25 mouse cellular contexts compared by ENCODE assay signal in the genomic region with DNA sequence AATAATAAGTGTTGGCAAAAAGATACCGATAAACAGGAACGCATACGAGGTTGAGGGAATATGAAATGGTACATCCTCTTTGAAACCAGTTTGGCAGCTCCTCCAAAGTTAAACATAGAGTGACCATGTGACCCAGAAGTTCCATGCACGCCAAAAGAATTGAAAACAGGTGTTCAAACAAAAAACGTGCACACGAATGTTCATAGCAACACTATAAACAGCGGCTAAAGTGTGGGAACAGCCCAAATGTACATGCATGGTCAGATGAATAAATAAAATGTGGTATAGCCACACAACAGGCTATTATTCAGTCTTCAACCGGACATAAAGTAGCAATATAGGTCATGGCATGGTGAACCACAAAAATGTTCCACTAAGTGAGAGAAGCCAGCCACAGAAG.
A peak's percentile ranks its signal among the peaks of the same experiment; 100 is the strongest.
DNase-seq lines count a peak whose midpoint lies in the region; ATAC-seq and TF ChIP-seq lines count a peak whose summit lies in the region.
"Had no signal": no experiment of that assay in that cellular context is flagged by ENCODE, and none has a peak within 500 bp of the region (broad histone marks: within the 10 kb centered on the region; RNA-seq: fewer than 3 reads in every experiment).

No protein-coding gene starts in this region.

- no peak overlapping the region for H3K4me2 ChIP-seq in lung, embryonic 15.5 days
- peak overlapping the region; percentile 30; the same call in 1 of the 2 replicates for H3K4me2 ChIP-seq in CH12.LX (ENCODE audit: insufficient read depth, low read depth, poor library complexity, severe bottlenecking)
- H3K4me2 ChIP-seq in forebrain, embryonic 16.5 days (ENCODE audit: low read length) = no peak overlapping the region
- H3K4me2 ChIP-seq: forebrain, embryonic 15.5 days; heart, embryonic 13.5 days; hindbrain, embryonic 12.5 days; liver, embryonic 15.5 days had no signal

- dilution Hi-C loops in CH12.LX (cut with MboI; ENCODE audit: extremely low pct_ligation_motif_present, extremely low pct_unique_long_range_greater_than_20kb, low sequenced_read_pairs) = no loop called here

- no peak overlapping the region for H3K9ac ChIP-seq in lung, embryonic 15.5 days
- H3K9ac ChIP-seq in CH12.LX (ENCODE audit: insufficient read depth, low read depth) = no peak overlapping the region
- no peak overlapping the region for H3K9ac ChIP-seq in forebrain, embryonic 16.5 days (replicated peaks; ENCODE audit: low read depth, low read length)
- H3K9ac ChIP-seq: forebrain, embryonic 15.5 days; heart, embryonic 13.5 days; hindbrain, embryonic 12.5 days; liver, embryonic 15.5 days had no signal

- in situ Hi-C loops in CH12.LX (cut with MboI; ENCODE audit: low pct_ligation_motif_present, low pct_unique_long_range_greater_than_20kb, low sequenced_read_pairs) = no loop called here

- no peak for TF ChIP-seq POLR2A in CH12.LX (IDR thresholded peaks at IDR 0.05; ENCODE audit: low read depth, low read length)

- no peak for TF ChIP-seq RAD21 in CH12.LX (IDR thresholded peaks at IDR 0.05; ENCODE audit: low read depth, low read length)

- 60% methylated on average over 8 of the region's 8 CpGs for WGBS in lung, embryonic 15.5 days
- 89% methylated on average over 8 of the region's 8 CpGs for WGBS in forebrain, embryonic 16.5 days

- no peaks in the 10 kb centered on the region for H3K27me3 ChIP-seq in lung, embryonic 15.5 days
- H3K27me3 ChIP-seq in CH12.LX (replicated peaks) = no peaks in the 10 kb centered on the region
- H3K27me3 ChIP-seq in forebrain, embryonic 16.5 days (replicated peaks; ENCODE audit: control insufficient read depth, insufficient read depth, low read length) = no peaks in the 10 kb centered on the region
- H3K27me3 ChIP-seq: forebrain, embryonic 15.5 days; heart, embryonic 13.5 days; hindbrain, embryonic 12.5 days; liver, embryonic 15.5 days had no signal

- no peaks in the 10 kb centered on the region for H3K9me3 ChIP-seq in lung, embryonic 15.5 days
- H3K9me3 ChIP-seq in CH12.LX (replicated peaks; ENCODE audit: low read length) = no peaks in the 10 kb centered on the region
- no peaks in the 10 kb centered on the region for H3K9me3 ChIP-seq in forebrain, embryonic 16.5 days (ENCODE audit: control insufficient read depth, low read length)
- H3K9me3 ChIP-seq: forebrain, embryonic 15.5 days; heart, embryonic 13.5 days; hindbrain, embryonic 12.5 days; liver, embryonic 15.5 days; midbrain, embryonic 10.5 days had no signal

- no peak for ATAC-seq in lung, embryonic 15.5 days (ENCODE audit: borderline replicate concordance, extremely low read depth, low FRiP score, low TSS enrichment)
- no peak for ATAC-seq in forebrain, embryonic 16.5 days
- ATAC-seq: forebrain, embryonic 15.5 days; midbrain, embryonic 16.5 days had no signal

- no peak for TF ChIP-seq CTCF in CH12.LX (conservative IDR thresholded peaks at IDR 0.05 in 1 of 2, IDR thresholded peaks at IDR 0.05 in 1 of 2; ENCODE audit: low read depth in 2 of 2, low read length in 2 of 2)

- DNase-seq in lung, postnatal 10 days = no peak
- no peak for DNase-seq in CH12.LX (ENCODE audit: extremely low read depth)
- DNase-seq in lung, postnatal 36 days = peak; percentile 26
- DNase-seq in cerebellum, adult 9-11 months = no peak
- DNase-seq in heart, postnatal 4 days = no peak
- DNase-seq: adrenal gland, postnatal 36 days; cerebellum, adult 9-10 months; gastrocnemius, postnatal 14 days; heart, adult 18-20 months; heart, postnatal 14 days; kidney, adult 2 months; kidney, postnatal 10 days; liver; right cerebral cortex, adult 18-20 months; right cerebral cortex, postnatal 4 days had no signal

- peak overlapping the region; percentile 4; the same call in 1 of the 2 replicates for H3K27ac ChIP-seq in lung, embryonic 15.5 days
- no peak overlapping the region; the same call in 1 of the 2 replicates for H3K27ac ChIP-seq in CH12.LX (ENCODE audit: insufficient read depth, low read depth)
- H3K27ac ChIP-seq in forebrain, embryonic 16.5 days (ENCODE audit: low read length) = no peak overlapping the region
- H3K27ac ChIP-seq: forebrain, embryonic 15.5 days; heart, embryonic 13.5 days; hindbrain, embryonic 12.5 days; left cerebral cortex, adult 2 months; liver, embryonic 15.5 days; midbrain, embryonic 10.5 days had no signal

- H3K79me2 ChIP-seq in CH12.LX (replicated peaks; ENCODE audit: control insufficient read depth, extremely low read depth, insufficient read depth, poor library complexity, severe bottlenecking) = peaks cover 94% of the 10 kb centered on the region

- H3K4me1 ChIP-seq in lung, embryonic 15.5 days = 0 out of 2 replicates have a peak, but pooled peaks cover 3% of the 10 kb centered on the region
- H3K4me1 ChIP-seq in CH12.LX (ENCODE audit: control insufficient read depth in 1 of 2, insufficient read depth in 2 of 2) = peaks cover 30 to 92% of the 10 kb centered on the region in 2 experiments
- H3K4me1 ChIP-seq in forebrain, embryonic 16.5 days (replicated peaks; ENCODE audit: control insufficient read depth, insufficient read depth, low read length) = no peaks in the 10 kb centered on the region
- H3K4me1 ChIP-seq: forebrain, embryonic 15.5 days had no signal

- H3K36me3 ChIP-seq in lung, embryonic 15.5 days = no peaks in the 10 kb centered on the region
- H3K36me3 ChIP-seq in CH12.LX (replicated peaks in 1 of 2; ENCODE audit: control insufficient read depth in 1 of 2, insufficient read depth in 1 of 2, low read length in 1 of 2) = peaks cover 34 to 91% of the 10 kb centered on the region in 2 experiments
- no peaks in the 10 kb centered on the region for H3K36me3 ChIP-seq in forebrain, embryonic 16.5 days (ENCODE audit: control insufficient read depth, insufficient read depth)
- H3K36me3 ChIP-seq: forebrain, embryonic 15.5 days; heart, embryonic 13.5 days; hindbrain, embryonic 12.5 days; liver, embryonic 15.5 days; midbrain, embryonic 10.5 days had no signal

- no peak for TF ChIP-seq EP300 in CH12.LX (IDR thresholded peaks at IDR 0.05; ENCODE audit: low read length)

- no peak overlapping the region for H3K4me3 ChIP-seq in lung, embryonic 15.5 days
- no peak overlapping the region for H3K4me3 ChIP-seq in CH12.LX (replicated peaks in 1 of 3; ENCODE audit: low read depth in 2 of 3, low read length in 2 of 3, poor library complexity in 1 of 3)
- H3K4me3 ChIP-seq in forebrain, embryonic 16.5 days (replicated peaks; ENCODE audit: low read length) = no peak overlapping the region
- H3K4me3 ChIP-seq: erythroblast, embryonic 14.5 days; forebrain, embryonic 15.5 days; heart, embryonic 13.5 days; hindbrain, embryonic 12.5 days; left cerebral cortex, adult 2 months; liver, embryonic 15.5 days; midbrain, embryonic 10.5 days had no signal

TF ChIP-seq in CH12.LX, 34 proteins besides CTCF, POLR2A, EP300 and RAD21:
- TF ChIP-seq ZKSCAN1 (IDR thresholded peaks at IDR 0.05; ENCODE audit: borderline replicate concordance, low read depth, low read length) = no peak
- TF ChIP-seq CHD2 (IDR thresholded peaks at IDR 0.05; ENCODE audit: low read length) = no peak
- TF ChIP-seq BHLHE40 (IDR thresholded peaks at IDR 0.05; ENCODE audit: low read depth, low read length) = peak; percentile 41
- 0 out of 2 replicates have a peak, but pooled peaks have one; percentile 3 for TF ChIP-seq MAX (IDR thresholded peaks at IDR 0.05; ENCODE audit: low read length)
- TF ChIP-seq TBP (conservative IDR thresholded peaks at IDR 0.05; ENCODE audit: low read depth, low read length) = no peak
